ENCODE assay signal across 19 mouse cellular contexts in the genomic region with DNA sequence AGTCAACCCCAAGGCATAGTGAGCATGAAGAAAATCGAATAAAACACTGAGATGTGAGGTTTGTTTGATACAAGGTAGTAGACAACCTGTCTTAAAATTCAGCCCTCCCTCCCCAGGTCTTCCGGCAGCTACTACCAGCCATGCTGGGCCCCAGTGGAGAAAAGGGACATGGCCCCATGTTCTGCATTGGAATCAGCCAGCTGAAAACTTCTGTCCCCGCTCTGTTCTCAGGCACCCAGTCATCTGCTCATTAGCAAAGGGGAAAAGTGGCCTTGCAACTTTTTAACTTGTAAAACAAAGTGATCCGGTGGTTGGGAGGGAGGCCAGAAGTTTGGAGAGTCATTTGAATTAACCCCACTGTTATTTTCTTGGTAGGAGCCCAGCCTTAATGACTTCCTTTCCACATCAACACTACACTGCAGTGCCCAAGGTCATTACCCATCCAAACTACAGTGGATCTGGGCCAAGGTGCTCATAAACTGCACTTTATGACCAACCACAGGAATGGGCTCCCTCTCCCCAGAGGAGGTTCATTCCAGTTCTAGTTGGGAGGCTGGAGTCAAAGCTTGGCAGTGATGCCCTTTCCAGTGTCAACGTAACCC.
DNase-seq lines count a peak whose midpoint lies in the region; ATAC-seq and TF ChIP-seq lines count a peak whose summit lies in the region.
"Had no signal": no experiment of that assay in that cellular context is flagged by ENCODE, and none has a peak within 500 bp of the region (broad histone marks: within the 10 kb centered on the region; RNA-seq: fewer than 3 reads in every experiment).

No protein-coding gene starts in this region.

- H3K9ac ChIP-seq in limb, embryonic 15.5 days = no peak overlapping the region
- H3K9ac ChIP-seq in midbrain, embryonic 14.5 days (replicated peaks; ENCODE audit: low read length) = no peak overlapping the region
- H3K9ac ChIP-seq: forebrain, postnatal 0 days; heart, embryonic 13.5 days; liver, postnatal 0 days; midbrain, embryonic 13.5 days had no signal

- H3K4me2 ChIP-seq in limb, embryonic 15.5 days = no peak overlapping the region
- no peak overlapping the region for H3K4me2 ChIP-seq in midbrain, embryonic 14.5 days (ENCODE audit: low read length)
- H3K4me2 ChIP-seq: heart, embryonic 13.5 days; midbrain, embryonic 13.5 days had no signal

- no peaks in the 10 kb centered on the region for H3K27me3 ChIP-seq in kidney, adult 2 months (replicated peaks; ENCODE audit: control insufficient read depth, insufficient read depth, low read length)
- peaks cover 15% of the 10 kb centered on the region; the same call in 1 of the 2 replicates for H3K27me3 ChIP-seq in limb, embryonic 15.5 days
- no peaks in the 10 kb centered on the region for H3K27me3 ChIP-seq in midbrain, embryonic 14.5 days (ENCODE audit: control insufficient read depth, insufficient read depth, low read length)
- H3K27me3 ChIP-seq: heart, embryonic 13.5 days; midbrain, embryonic 13.5 days had no signal

- no peaks in the 10 kb centered on the region for H3K9me3 ChIP-seq in limb, embryonic 15.5 days
- no peaks in the 10 kb centered on the region for H3K9me3 ChIP-seq in midbrain, embryonic 14.5 days (ENCODE audit: control insufficient read depth, low read length)
- H3K9me3 ChIP-seq: heart, embryonic 13.5 days; midbrain, embryonic 13.5 days had no signal

- no peak for TF ChIP-seq CTCF in kidney, adult 2 months (conservative IDR thresholded peaks at IDR 0.05; ENCODE audit: insufficient read depth, insufficient read length, low read depth, low read length)

- peak; percentile 68 for DNase-seq in fibroblast of lung, adult 2 months (ENCODE audit: low read depth)
- DNase-seq in kidney, adult 2 months = peak; percentile 87
- peak; percentile 71 to 79 for DNase-seq in kidney, postnatal 25 days
- no peak for DNase-seq in midbrain, embryonic 14.5 days
- DNase-seq in urinary bladder, postnatal 14 days (ENCODE audit: low spot score) = no peak
- no peak for DNase-seq in adrenal gland, adult (ENCODE audit: inconsistent age in 2 of 2, low spot score in 1 of 2)
- DNase-seq: adrenal gland, postnatal 36 days; cerebellum, postnatal 10 days; embryo, embryonic 11 days; forebrain, postnatal 0 days; gastrocnemius, postnatal 36 days; heart, postnatal 4 days; left cerebral cortex, postnatal 4 days; liver, postnatal 0 days had no signal

- H3K4me3 ChIP-seq in kidney, adult 2 months (ENCODE audit: insufficient read depth, low read depth, low read length) = no peak overlapping the region
- H3K4me3 ChIP-seq in limb, embryonic 15.5 days = no peak overlapping the region
- H3K4me3 ChIP-seq in midbrain, embryonic 14.5 days (replicated peaks; ENCODE audit: low read depth, low read length) = no peak overlapping the region
- H3K4me3 ChIP-seq: heart, embryonic 13.5 days; midbrain, embryonic 13.5 days had no signal

- 48% methylated on average over 5 of the region's 5 CpGs for WGBS in kidney, adult 2 months
- 38% methylated on average over 5 of the region's 5 CpGs for WGBS in limb, embryonic 15.5 days
- WGBS in midbrain, embryonic 14.5 days = 94% methylated on average over 5 of the region's 5 CpGs

- peak; percentile 78 for ATAC-seq in limb, embryonic 15.5 days (ENCODE audit: insufficient number of reproducible peaks, low FRiP score, low TSS enrichment, low read depth)
- ATAC-seq in midbrain, embryonic 14.5 days (ENCODE audit: low FRiP score, low TSS enrichment) = no peak
- ATAC-seq: CD4-positive, CD25-positive, alpha-beta regulatory T cell, adult 4 months; forebrain, postnatal 0 days; inflammation-experienced regulatory T-cells, adult 6 months; liver, postnatal 0 days; midbrain, embryonic 13.5 days had no signal

- no peak for TF ChIP-seq POLR2A in kidney, adult 2 months (IDR thresholded peaks at IDR 0.05; ENCODE audit: low read depth, low read length)

- H3K36me3 ChIP-seq in kidney, adult 2 months (ENCODE audit: control insufficient read depth, insufficient read depth, low read length) = no peaks in the 10 kb centered on the region
- no peaks in the 10 kb centered on the region for H3K36me3 ChIP-seq in limb, embryonic 15.5 days
- no peaks in the 10 kb centered on the region for H3K36me3 ChIP-seq in midbrain, embryonic 14.5 days (ENCODE audit: control insufficient read depth, insufficient read depth, low read length)
- H3K36me3 ChIP-seq: heart, embryonic 13.5 days; midbrain, embryonic 13.5 days had no signal

- peaks cover 10% of the 10 kb centered on the region; the same call in 1 of the 2 replicates for H3K4me1 ChIP-seq in kidney, adult 2 months (ENCODE audit: control insufficient read depth, insufficient read depth, low read length)
- H3K4me1 ChIP-seq in limb, embryonic 15.5 days = peaks cover 8% of the 10 kb centered on the region; the same call in 1 of the 2 replicates
- H3K4me1 ChIP-seq in midbrain, embryonic 14.5 days (ENCODE audit: control insufficient read depth, insufficient read depth, low read length) = no peaks in the 10 kb centered on the region
- H3K4me1 ChIP-seq: heart, embryonic 13.5 days; midbrain, embryonic 13.5 days had no signal

- peak overlapping the region; percentile 56 for H3K27ac ChIP-seq in kidney, adult 2 months (ENCODE audit: insufficient read depth, low read depth, low read length)
- no peak overlapping the region for H3K27ac ChIP-seq in limb, embryonic 15.5 days
- no peak overlapping the region for H3K27ac ChIP-seq in midbrain, embryonic 14.5 days (replicated peaks; ENCODE audit: low read depth, low read length)
- H3K27ac ChIP-seq: heart, embryonic 13.5 days; midbrain, embryonic 13.5 days had no signal

Comparison
In these comparisons a context has a peak if more than half of its experiments do, and no peak if none do; other contexts are left out.
1. DNase-seq: peak in fibroblast of lung, adult 2 months (single experiment), kidney, adult 2 months (single experiment) and kidney, postnatal 25 days (2 of 2); none in midbrain, embryonic 14.5 days (single experiment), urinary bladder, postnatal 14 days (single experiment) and adrenal gland, adult (0 of 2).